Mouse (Mus musculus): Measurements from ENCODE around the gene Rpl18. TPM values are rescaled to one million over a fixed set of nuclear protein-coding genes. Genes with fewer than 3 reads are reported as not detected.

Gene Rpl18
- polyA plus RNA-seq, 1 experiment from 2014 or later: 665 TPM

DNA sequence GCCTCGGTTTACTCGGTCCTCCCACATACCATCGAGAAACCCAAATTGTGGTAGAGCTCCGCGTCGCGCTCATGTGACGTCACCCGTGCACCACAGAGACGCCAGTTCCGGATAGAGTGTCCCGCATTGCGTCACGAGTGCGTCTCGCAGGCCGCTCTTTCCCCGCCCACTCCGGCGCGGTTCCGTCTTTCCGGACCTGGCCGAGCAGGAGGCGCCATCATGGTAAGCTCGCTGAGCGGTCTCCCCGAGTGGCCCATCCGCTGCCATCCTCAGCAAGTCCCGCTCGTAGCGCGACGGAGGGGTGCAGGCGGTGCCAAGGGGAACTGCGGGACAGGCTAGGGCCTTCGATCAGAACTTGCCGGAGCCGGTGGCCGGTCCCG lies 2.7 kb downstream of the Rpl18 start, which contains the start of gene Sphk2:
Gene Sphk2 (minus strand): TSS at position 85 of the 380 bp plus-strand sequence.
- Histone ChIP-seq H3K36me3 (peaks cover 45% of the 10 kb centered on the region), H3K4me2 (replicated peaks) (peak within 1 kb of the TSS; percentile 93), H3K27ac (peak within 1 kb of the TSS; percentile 67), H3K9me3 (no peaks in the 10 kb centered on the region), H3K4me1 (peaks cover 44% of the 10 kb centered on the region), H3K9ac (peak within 1 kb of the TSS; percentile 92), H3K4me3 (peak within 1 kb of the TSS; percentile 91), H3K27me3 (replicated peaks) (no peaks in the 10 kb centered on the region)
- peak; percentile 67 for ATAC-seq (ENCODE audit: low FRiP score, low read depth)
- WGBS: under 1% methylated on average over 41 of the region's 41 CpGs

DNA sequence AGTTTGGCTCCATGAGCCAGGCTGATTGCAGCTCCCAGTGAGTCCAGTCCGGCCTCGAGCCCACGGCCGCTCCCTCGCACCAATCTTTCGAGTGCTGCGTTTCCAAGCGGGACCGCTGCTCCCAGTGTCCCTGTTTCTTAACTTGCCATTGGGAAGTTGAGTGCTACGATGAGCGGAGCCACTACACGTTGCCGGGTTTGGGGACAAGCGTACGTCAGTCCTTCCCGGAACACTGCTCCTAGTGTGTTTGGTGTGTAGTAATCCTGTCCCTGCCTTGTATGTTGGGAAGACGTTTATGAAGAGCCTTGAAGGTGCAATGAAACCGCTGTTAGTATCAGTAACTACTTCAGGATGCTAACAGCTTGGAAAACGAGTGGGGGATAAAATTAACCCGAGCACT lies 3.1 kb downstream of the Rpl18 start:
- H3K4me1 ChIP-seq: peaks cover 44% of the 10 kb centered on the region
- H3K4me2 ChIP-seq (replicated peaks): peak overlapping the region; percentile 93
- WGBS: under 1% methylated on average over 20 of the region's 20 CpGs
- peaks cover 45% of the 10 kb centered on the region for H3K36me3 ChIP-seq
- peak overlapping the region; percentile 91 for H3K4me3 ChIP-seq
- peak overlapping the region; percentile 67 for H3K27ac ChIP-seq
- H3K9ac ChIP-seq: peak overlapping the region; percentile 92
- H3K9me3 ChIP-seq: no peaks in the 10 kb centered on the region
- no peaks in the 10 kb centered on the region for H3K27me3 ChIP-seq (replicated peaks)
- ATAC-seq (ENCODE audit: low FRiP score, low read depth): no peak; the same call in 1 of the 2 replicates

DNA sequence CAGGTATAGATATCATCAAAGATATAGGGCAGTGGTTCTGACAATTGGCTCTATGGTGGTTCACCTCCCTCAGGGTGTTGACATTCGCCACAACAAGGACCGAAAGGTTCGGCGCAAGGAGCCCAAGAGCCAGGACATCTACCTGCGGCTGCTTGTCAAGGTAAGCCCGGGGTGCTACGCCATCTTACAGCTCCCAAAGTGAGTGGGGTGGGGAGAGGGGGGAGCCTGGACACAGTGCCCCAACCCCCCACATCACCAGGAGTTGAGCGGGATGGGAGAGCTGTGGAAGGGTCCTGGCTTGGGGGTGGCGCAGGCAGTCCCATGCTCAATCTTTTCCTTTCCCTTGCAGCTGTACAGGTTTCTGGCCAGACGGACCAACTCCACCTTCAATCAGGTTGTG lies 3.9 kb downstream of the Rpl18 start:
- peaks cover 51% of the 10 kb centered on the region for H3K36me3 ChIP-seq
- 84% methylated on average over 10 of the region's 10 CpGs for WGBS
- no peaks in the 10 kb centered on the region for H3K9me3 ChIP-seq
- H3K4me2 ChIP-seq (replicated peaks): peak overlapping the region; percentile 93
- peaks cover 42% of the 10 kb centered on the region for H3K4me1 ChIP-seq
- no peak overlapping the region for H3K27ac ChIP-seq
- no peaks in the 10 kb centered on the region for H3K27me3 ChIP-seq (replicated peaks)
- no peak for ATAC-seq (ENCODE audit: low FRiP score, low read depth)
- peak overlapping the region; percentile 91 for H3K4me3 ChIP-seq
- H3K9ac ChIP-seq: peak overlapping the region; percentile 92

DNA sequence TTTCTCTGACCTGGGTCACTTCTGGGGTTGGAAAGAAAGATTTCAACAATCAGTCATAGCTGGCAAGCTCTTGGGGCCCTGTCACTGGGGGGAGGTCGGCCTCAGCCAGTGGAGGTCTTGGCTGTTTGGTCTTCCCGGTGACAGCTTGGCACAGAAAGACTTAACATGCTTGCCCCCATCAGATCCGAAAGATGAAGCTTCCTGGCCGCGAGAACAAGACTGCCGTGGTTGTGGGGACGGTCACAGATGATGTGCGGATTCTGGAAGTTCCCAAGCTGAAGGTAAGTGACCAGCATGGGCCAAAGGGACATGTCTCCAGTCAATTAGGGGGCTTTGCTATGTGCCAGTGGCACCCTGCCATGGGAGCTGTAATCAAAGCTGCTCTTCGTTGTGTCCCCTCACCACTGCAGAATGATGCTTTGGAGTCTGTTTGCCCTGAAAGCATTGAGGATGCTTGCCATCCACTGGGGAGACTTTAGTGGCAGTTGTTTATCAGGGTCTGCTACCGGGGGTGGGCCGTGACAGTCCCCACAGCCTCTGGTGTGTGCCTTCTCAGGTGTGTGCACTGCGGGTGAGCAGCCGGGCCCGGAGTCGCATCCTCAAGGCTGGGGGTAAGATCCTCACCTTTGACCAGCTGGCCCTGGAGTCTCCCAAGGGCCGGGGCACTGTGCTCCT lies 4.6 kb downstream of the Rpl18 start:
- Histone ChIP-seq H3K9me3 (no peaks in the 10 kb centered on the region), H3K4me3 (no peak overlapping the region), H3K4me1 (peaks cover 35% of the 10 kb centered on the region), H3K36me3 (peaks cover 58% of the 10 kb centered on the region), H3K4me2 (replicated peaks) (peak overlapping the region; percentile 93), H3K9ac (0 out of 2 replicates have a peak overlapping the region, but pooled peaks have one; percentile 92), H3K27me3 (replicated peaks) (no peaks in the 10 kb centered on the region), H3K27ac (no peak overlapping the region)
- no peak for ATAC-seq (ENCODE audit: low FRiP score, low read depth)
- WGBS: 92% methylated on average over 16 of the region's 16 CpGs

DNA sequence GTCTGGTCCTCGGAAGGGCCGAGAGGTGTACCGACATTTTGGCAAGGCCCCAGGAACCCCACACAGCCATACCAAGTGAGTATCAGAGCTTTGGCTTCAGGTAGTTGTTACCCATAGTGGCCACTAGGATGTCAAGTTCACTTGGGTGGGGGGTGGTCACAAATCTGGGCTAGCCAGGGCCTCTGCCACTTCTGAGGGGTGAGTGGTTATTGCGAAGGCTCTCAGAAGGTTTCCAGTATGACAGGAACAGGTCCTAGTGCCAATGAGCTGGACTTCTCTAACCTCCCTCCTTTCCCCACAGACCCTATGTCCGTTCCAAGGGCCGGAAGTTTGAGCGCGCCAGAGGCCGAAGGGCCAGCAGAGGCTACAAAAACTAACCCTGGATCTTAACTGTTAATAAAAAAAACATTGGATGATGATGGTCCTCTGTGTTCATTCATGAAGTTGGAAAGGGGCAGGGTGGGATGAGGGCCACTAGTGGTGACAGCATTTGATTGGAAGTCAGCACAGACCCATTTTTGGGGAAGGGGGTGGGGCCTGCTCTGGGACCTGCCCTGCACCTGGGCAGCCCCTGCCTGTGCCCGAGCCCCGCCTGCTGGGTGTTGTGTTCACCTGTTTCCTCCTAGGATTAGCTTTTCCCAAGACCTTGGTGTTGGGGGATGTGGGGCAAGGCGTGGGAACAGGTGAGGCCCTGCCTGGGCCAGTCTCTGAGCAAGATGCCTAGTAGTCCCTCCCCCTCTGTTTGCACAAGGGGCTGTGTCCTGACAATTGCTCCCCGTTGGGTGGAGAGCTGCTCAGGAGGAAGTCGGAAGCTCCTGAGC lies 5.4 kb downstream of the Rpl18 start, which contains the start of gene Fam83e:
Gene Fam83e (plus strand): TSS at position 800 of the 821 bp plus-strand sequence.
- WGBS: 83% methylated on average over 14 of the region's 14 CpGs
- H3K27me3 ChIP-seq (replicated peaks): no peaks in the 10 kb centered on the region
- peaks cover 66% of the 10 kb centered on the region for H3K36me3 ChIP-seq
- ATAC-seq (ENCODE audit: low FRiP score, low read depth): no peak
- H3K4me1 ChIP-seq: peaks cover 32% of the 10 kb centered on the region
- no peaks in the 10 kb centered on the region for H3K9me3 ChIP-seq
- H3K9ac ChIP-seq: 0 out of 2 replicates have a peak within 1 kb of the TSS, but pooled peaks have one; percentile 92
- no peak within 1 kb of the TSS for H3K4me3 ChIP-seq
- H3K4me2 ChIP-seq (replicated peaks): no peak within 1 kb of the TSS; the same call in 1 of the 2 replicates
- H3K27ac ChIP-seq: no peak within 1 kb of the TSS

DNA sequence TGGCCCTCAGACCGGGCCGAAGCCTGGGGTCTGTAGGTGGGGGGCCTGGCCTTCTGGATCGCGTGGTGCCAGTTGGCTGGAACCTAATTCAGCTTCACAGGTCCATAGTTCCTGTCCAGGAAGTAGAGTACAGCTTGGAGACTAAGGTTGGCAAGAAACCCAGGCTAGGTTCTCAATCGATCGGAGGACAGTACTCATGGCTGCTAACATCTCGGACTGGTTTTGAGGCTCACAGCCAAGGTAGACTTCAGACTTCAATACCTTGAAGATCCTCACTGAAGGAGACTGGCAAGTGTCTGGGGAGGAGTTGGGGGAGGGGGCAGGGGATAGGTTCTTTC lies 5.9 kb downstream of the Rpl18 start:
- Histone ChIP-seq H3K9me3 (no peaks in the 10 kb centered on the region), H3K4me1 (peaks cover 27% of the 10 kb centered on the region), H3K27ac (no peak overlapping the region), H3K27me3 (replicated peaks) (no peaks in the 10 kb centered on the region), H3K4me3 (no peak overlapping the region), H3K9ac (no peak overlapping the region), H3K4me2 (replicated peaks) (no peak overlapping the region), H3K36me3 (peaks cover 72% of the 10 kb centered on the region)
- ATAC-seq (ENCODE audit: low FRiP score, low read depth): no peak
- WGBS: 81% methylated on average over 7 of the region's 7 CpGs

DNA sequence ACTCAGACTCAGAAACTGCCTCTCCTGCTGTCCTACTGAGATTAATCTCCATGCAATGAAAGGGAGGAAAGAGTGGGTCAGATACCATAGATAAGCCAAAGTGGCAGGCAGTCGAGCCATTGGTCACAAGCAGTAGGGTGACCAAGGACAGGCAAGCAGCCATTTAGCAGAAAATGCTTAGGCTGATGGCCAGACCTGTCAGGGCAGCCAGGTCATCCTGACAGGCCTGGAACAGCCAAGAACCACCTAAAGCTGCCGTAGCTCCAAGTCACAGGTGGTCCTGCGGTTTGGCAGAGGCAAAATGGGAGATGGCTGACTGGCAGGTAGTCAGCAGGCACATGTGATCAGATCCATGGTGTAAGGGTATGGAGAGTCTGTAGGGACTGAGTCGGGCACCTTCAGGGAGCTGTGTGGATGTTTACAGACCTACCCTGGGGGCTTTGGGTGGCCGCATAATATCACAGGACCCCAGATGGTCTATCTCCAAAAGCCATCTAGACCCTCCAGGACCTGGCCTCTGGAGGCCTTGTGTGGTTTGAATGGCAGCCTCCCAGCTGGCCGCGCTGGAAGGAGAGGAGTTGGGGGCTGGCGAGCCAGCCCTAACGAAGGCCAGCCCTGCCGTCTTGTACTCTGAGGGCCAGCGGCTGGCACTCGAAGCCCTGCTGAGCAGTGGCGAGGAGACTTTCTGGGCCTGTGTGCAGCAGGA lies 6.5 kb downstream of the Rpl18 start:
- no peak for ATAC-seq (ENCODE audit: low FRiP score, low read depth)
- no peak overlapping the region for H3K4me3 ChIP-seq
- H3K4me1 ChIP-seq: peaks cover 21% of the 10 kb centered on the region
- no peak overlapping the region for H3K27ac ChIP-seq
- H3K4me2 ChIP-seq (replicated peaks): no peak overlapping the region
- no peak overlapping the region for H3K9ac ChIP-seq
- H3K9me3 ChIP-seq: no peaks in the 10 kb centered on the region
- peaks cover 77% of the 10 kb centered on the region for H3K36me3 ChIP-seq
- WGBS: 70% methylated on average over 13 of the region's 13 CpGs
- no peaks in the 10 kb centered on the region for H3K27me3 ChIP-seq (replicated peaks)

DNA sequence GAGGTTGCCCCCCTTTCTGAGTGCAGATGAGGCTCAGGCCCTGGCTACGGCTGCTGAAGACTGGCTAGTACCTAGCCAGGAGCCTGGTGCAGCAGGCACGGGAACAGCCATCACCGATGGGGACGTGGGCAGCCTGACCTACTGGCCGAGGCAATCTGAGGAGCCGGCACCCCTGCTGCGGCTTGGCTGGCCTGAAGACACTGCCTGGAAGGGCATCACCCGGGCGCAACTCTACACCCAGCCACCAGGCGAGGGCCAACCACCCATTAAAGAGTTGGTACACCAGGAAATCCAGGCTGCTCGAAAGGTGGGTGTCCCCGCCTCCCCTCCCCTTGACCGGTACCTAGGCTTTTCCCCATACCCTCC lies 7.1 kb downstream of the Rpl18 start:
- H3K4me2 ChIP-seq (replicated peaks): no peak overlapping the region
- no peak for ATAC-seq (ENCODE audit: low FRiP score, low read depth)
- peaks cover 82% of the 10 kb centered on the region for H3K36me3 ChIP-seq
- H3K4me3 ChIP-seq: no peak overlapping the region
- no peaks in the 10 kb centered on the region for H3K27me3 ChIP-seq (replicated peaks)
- H3K27ac ChIP-seq: no peak overlapping the region
- H3K9me3 ChIP-seq: no peaks in the 10 kb centered on the region
- WGBS: 83% methylated on average over 13 of the region's 13 CpGs
- peaks cover 16% of the 10 kb centered on the region for H3K4me1 ChIP-seq
- H3K9ac ChIP-seq: no peak overlapping the region

DNA sequence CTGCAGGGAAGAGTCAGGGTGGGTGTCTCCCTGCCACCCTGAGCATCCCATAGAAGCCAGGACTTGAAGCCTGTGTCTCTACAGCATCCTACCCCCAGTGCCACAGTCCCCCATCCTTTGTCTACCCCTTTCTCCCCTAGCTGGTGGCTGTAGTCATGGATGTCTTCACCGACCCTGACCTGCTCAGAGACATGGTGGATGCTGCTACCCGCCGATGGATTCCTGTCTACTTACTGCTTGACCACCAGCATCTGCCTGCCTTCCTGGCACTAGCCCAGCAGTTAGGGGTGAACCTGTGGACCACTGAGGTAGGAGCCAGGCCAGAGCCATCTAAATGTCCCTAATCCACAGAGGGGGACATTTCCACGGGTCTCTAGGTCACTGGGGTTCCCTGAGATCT lies 8.0 kb downstream of the Rpl18 start:
- Histone ChIP-seq H3K4me1 (peaks cover 16% of the 10 kb centered on the region), H3K4me3 (no peak overlapping the region), H3K4me2 (replicated peaks) (no peak overlapping the region), H3K27ac (no peak overlapping the region), H3K9me3 (no peaks in the 10 kb centered on the region), H3K36me3 (peaks cover 87% of the 10 kb centered on the region), H3K9ac (no peak overlapping the region), H3K27me3 (replicated peaks) (no peaks in the 10 kb centered on the region)
- ATAC-seq (ENCODE audit: low FRiP score, low read depth): no peak
- 86% methylated on average over 4 of the region's 4 CpGs for WGBS

DNA sequence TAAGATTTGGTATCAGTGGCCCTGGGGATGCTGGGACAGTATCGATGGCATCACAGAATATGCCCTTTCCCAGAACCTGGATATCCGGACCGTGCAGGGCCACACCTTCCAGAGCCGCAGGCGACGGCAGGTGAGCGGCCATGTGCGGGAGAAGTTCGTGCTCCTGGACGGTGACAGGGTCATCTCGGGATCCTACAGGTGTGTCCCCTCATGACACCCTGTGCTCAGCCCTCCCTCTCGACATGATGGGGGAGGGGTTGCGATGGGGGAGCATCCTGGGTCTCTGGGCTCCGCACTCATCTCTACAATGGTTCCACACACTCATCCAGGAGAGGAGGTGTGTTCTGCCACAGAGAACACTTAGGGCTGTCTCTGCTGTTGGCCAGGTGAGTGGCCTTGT lies 8.5 kb downstream of the Rpl18 start:
- no peaks in the 10 kb centered on the region for H3K9me3 ChIP-seq
- peaks cover 13% of the 10 kb centered on the region for H3K4me1 ChIP-seq
- WGBS: 96% methylated on average over 14 of the region's 14 CpGs
- H3K9ac ChIP-seq: no peak overlapping the region
- no peaks in the 10 kb centered on the region for H3K27me3 ChIP-seq (replicated peaks)
- no peak overlapping the region for H3K4me2 ChIP-seq (replicated peaks)
- H3K4me3 ChIP-seq: no peak overlapping the region
- H3K27ac ChIP-seq: no peak overlapping the region
- H3K36me3 ChIP-seq: peaks cover 87% of the 10 kb centered on the region
- ATAC-seq (ENCODE audit: low FRiP score, low read depth): no peak

DNA sequence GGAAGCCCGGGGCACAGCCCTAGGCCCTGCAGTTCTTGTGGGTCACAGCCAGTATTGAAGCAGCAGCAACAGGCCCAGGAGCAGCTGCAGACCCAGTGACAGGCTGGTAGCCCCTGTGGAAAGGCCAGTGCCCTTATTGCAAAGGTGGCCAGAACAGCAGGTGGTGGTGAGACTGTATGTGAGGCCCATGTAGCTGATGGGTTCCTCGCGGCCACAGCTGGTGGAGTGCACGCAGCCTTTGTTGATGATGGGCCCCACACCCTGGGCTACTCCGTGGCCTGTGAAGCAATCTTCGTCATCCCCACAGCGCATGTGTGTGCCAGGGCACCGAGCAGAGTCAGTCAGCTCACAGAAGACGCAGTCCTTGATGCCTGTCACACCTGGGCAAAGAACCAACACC lies 9.9 kb downstream of the Rpl18 start:
- H3K36me3 ChIP-seq: peaks cover 84% of the 10 kb centered on the region
- ATAC-seq (ENCODE audit: low FRiP score, low read depth): no peak
- no peak overlapping the region for H3K9ac ChIP-seq
- H3K4me3 ChIP-seq: no peak overlapping the region; the same call in 1 of the 2 replicates
- no peaks in the 10 kb centered on the region for H3K27me3 ChIP-seq (replicated peaks)
- 0 out of 2 replicates have a peak, but pooled peaks cover under 1% of the 10 kb centered on the region for H3K4me1 ChIP-seq
- H3K9me3 ChIP-seq: no peaks in the 10 kb centered on the region
- 92% methylated on average over 9 of the region's 9 CpGs for WGBS
- H3K4me2 ChIP-seq (replicated peaks): no peak overlapping the region
- no peak overlapping the region for H3K27ac ChIP-seq

DNA sequence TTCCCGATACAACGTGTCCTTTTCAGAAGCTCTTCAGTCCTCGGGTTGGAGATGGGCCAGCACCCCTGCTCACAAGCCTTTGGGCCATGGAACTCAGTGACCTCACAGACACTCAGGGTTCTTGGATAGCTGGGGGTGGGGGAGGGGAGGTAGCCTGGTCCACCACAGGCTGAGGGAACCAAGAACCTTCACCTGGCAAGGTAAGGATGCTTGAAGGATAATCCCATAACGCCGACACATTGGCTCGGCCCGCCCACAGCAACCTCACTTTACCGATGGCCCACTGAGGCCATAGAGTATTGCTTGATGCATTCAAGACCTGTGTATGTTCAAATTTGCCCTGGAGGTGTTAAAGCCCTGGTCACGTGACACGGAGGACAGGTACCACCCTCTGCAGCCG lies 10.5 kb downstream of the Rpl18 start, which contains the start of gene Spaca4:
Gene Spaca4 (minus strand): TSS at position 101 of the 400 bp plus-strand sequence.
- Histone ChIP-seq H3K36me3 (peaks cover 78% of the 10 kb centered on the region), H3K9ac (no peak within 1 kb of the TSS), H3K9me3 (no peaks in the 10 kb centered on the region), H3K4me2 (replicated peaks) (no peak within 1 kb of the TSS), H3K27me3 (replicated peaks) (no peaks in the 10 kb centered on the region), H3K27ac (no peak within 1 kb of the TSS), H3K4me3 (no peak within 1 kb of the TSS; the same call in 1 of the 2 replicates), H3K4me1 (no peaks in the 10 kb centered on the region)
- WGBS: 95% methylated on average over 11 of the region's 11 CpGs
- ATAC-seq (ENCODE audit: low FRiP score, low read depth): no peak
